In genomic region chr11:24079392-24080391, GRCm38 (mm10) we compare ENCODE assay signal across 8 mouse cellular contexts. TPM values are rescaled to one million over a fixed set of nuclear protein-coding genes. Genes with fewer than 3 reads are reported as not detected.
DNase-seq lines count a peak whose midpoint lies in the region; ATAC-seq and TF ChIP-seq lines count a peak whose summit lies in the region.

No protein-coding gene starts in this region.

- peak overlapping the region; percentile 83 for H3K9ac ChIP-seq in heart, embryonic 12.5 days

- H3K4me3 ChIP-seq in heart, embryonic 12.5 days = peak overlapping the region; percentile 66
- H3K4me3 ChIP-seq in small intestine, adult 2 months (ENCODE audit: low read depth, low read length) = peak overlapping the region; percentile 67

- peaks cover 17% of the 10 kb centered on the region for H3K4me1 ChIP-seq in heart, embryonic 12.5 days (replicated peaks)
- peaks cover 3% of the 10 kb centered on the region; the same call in 1 of the 2 replicates for H3K4me1 ChIP-seq in small intestine, adult 2 months (ENCODE audit: control insufficient read depth, insufficient read depth, insufficient read length, low read length)

- ATAC-seq in heart, embryonic 12.5 days (ENCODE audit: insufficient number of reproducible peaks, low FRiP score) = no peak
- no peak for ATAC-seq in monocyte, adult 5-6 weeks (replicated peaks; ENCODE audit: insufficient number of reproducible peaks, low FRiP score, low TSS enrichment, poor library complexity, severe bottlenecking)

- H3K36me3 ChIP-seq in heart, embryonic 12.5 days = no peaks in the 10 kb centered on the region
- H3K36me3 ChIP-seq in small intestine, adult 2 months (ENCODE audit: control insufficient read depth, insufficient read depth, low read length) = no peaks in the 10 kb centered on the region

- no peaks in the 10 kb centered on the region for H3K9me3 ChIP-seq in heart, embryonic 12.5 days (replicated peaks)

- WGBS in heart, embryonic 12.5 days = under 1% methylated on average over 43 of the region's 43 CpGs
- WGBS in small intestine, adult 2 months = under 1% methylated on average over 43 of the region's 43 CpGs

- peak overlapping the region; percentile 92 for H3K27ac ChIP-seq in heart, embryonic 12.5 days (ENCODE audit: poor library complexity, severe bottlenecking)
- H3K27ac ChIP-seq in small intestine, adult 2 months (ENCODE audit: insufficient read depth, low read depth, low read length) = peak overlapping the region; percentile 76

- DNase-seq in left cerebral cortex, postnatal 36 days (ENCODE audit: low spot score in 2 of 2) = peak; percentile 76 to 81
- DNase-seq in left cerebral cortex, adult 9 months (ENCODE audit: low spot score in 2 of 2) = no peak
- peak; percentile 75 for DNase-seq in embryo, embryonic 10.5 days (ENCODE audit: low spot score)
- peak; percentile 57 for DNase-seq in kidney, postnatal 10 days
- DNase-seq in lung, postnatal 25 days (ENCODE audit: low spot score) = peak; percentile 4

- peak overlapping the region; percentile 95 for H3K4me2 ChIP-seq in heart, embryonic 12.5 days

- no peak for TF ChIP-seq POLR2A in small intestine, adult 2 months (IDR thresholded peaks at IDR 0.05; ENCODE audit: low read depth, low read length)

- no peaks in the 10 kb centered on the region; the same call in 1 of the 2 replicates for H3K27me3 ChIP-seq in heart, embryonic 12.5 days (replicated peaks)
- peaks cover 11% of the 10 kb centered on the region; the same call in 1 of the 2 replicates for H3K27me3 ChIP-seq in small intestine, adult 2 months (ENCODE audit: control insufficient read depth, insufficient read depth, low read length)

- TF ChIP-seq CTCF in small intestine, adult 2 months (IDR thresholded peaks at IDR 0.05; ENCODE audit: extremely low read depth, insufficient read length, insufficient replicate concordance, low read depth, low read length) = no peak

- intact Hi-C loops in left cerebral cortex, postnatal 36 days (cut with DNase I) = loop anchor here (5.0 to 10.0 kb wide), 3 partner anchors 73 to 1995 kb away; no protein-coding TSS in a partner anchor

RNA-seq across cellular contexts. Expression of gene Bcl11a, which starts 1.8 kb away (rescaled TPM):
- 100 to 1,000 TPM; 100 to 116 TPM for total RNA-seq in left cerebral cortex, postnatal 36 days (2021)
- polyA plus RNA-seq in heart, embryonic 12.5 days (2016; fragmentation: Nextera tagmentation; extraction: Ambion mirVana) = 18.1 and 19.3 TPM in 2 replicates
- 2.0 and 3.7 TPM in 2 replicates for polyA plus RNA-seq in small intestine, adult 2 months (2012; rRNA removed)
- 12.1 to 16.9 TPM (median 13.9 TPM) in 3 replicates for total RNA-seq in monocyte, adult 5-6 weeks (2017)

RNA-seq across cellular contexts. Expression of gene A830031A19Rik, which starts 4.8 kb away (rescaled TPM):
- 1 to 10 TPM; 1.3 to 1.5 TPM for total RNA-seq in left cerebral cortex, postnatal 36 days (2021)
- polyA plus RNA-seq in heart, embryonic 12.5 days (2016; fragmentation: Nextera tagmentation; extraction: Ambion mirVana) = not detected in 2 replicates
- not detected in 2 replicates for polyA plus RNA-seq in small intestine, adult 2 months (2012; rRNA removed)
- total RNA-seq in monocyte, adult 5-6 weeks (2017) = not detected in 3 replicates

Comparison
In these comparisons a context has a peak if more than half of its experiments do, and no peak if none do; other contexts are left out.
1. DNase-seq: peak in left cerebral cortex, postnatal 36 days (2 of 2), embryo, embryonic 10.5 days (single experiment), kidney, postnatal 10 days (single experiment) and lung, postnatal 25 days (single experiment); none in left cerebral cortex, adult 9 months (0 of 2).